Mouse (Mus musculus) thymus, postnatal 10 days (tissue): ENCODE measurements around the gene Ccdc33.
A peak's percentile ranks its signal among the peaks of the same experiment; 100 is the strongest.

Source experiments
- DNase-seq, 2 experiments: peaks; one replicate each; pipeline ENCODE4 v3.0.0; 2021; ENCODE audit warnings: low spot score in 2 of 2

Ccdc33 gene

GRCm38 (mm10) chr9:58092581-58093269, 25.9 kb downstream of the Ccdc33 start:
- DNase-seq = no peak

GRCm38 (mm10) chr9:58091623-58092425, 26.8 kb downstream of the Ccdc33 start:
- DNase-seq = no peak

- DNase-seq = no peak
Observed at GRCm38 (mm10) chr9:58087277-58087998, 31.2 kb downstream of the Ccdc33 start.

GRCm38 (mm10) chr9:58086861-58087260, 31.8 kb downstream of the Ccdc33 start:
- no peak for DNase-seq

GRCm38 (mm10) chr9:58086203-58086602, 32.4 kb downstream of the Ccdc33 start:
- DNase-seq = no peak

GRCm38 (mm10) chr9:58085074-58085473, 33.5 kb downstream of the Ccdc33 start:
- no peak for DNase-seq

- no peak for DNase-seq
Observed at GRCm38 (mm10) chr9:58084586-58084985, 34.0 kb downstream of the Ccdc33 start.

- DNase-seq = no peak
Observed at GRCm38 (mm10) chr9:58074561-58074960, 44.1 kb downstream of the Ccdc33 start.

GRCm38 (mm10) chr9:58067546-58067945, 51.1 kb downstream of the Ccdc33 start:
- DNase-seq = no peak

GRCm38 (mm10) chr9:58066731-58067095, 51.9 kb downstream of the Ccdc33 start:
- DNase-seq = no peak

- DNase-seq = no peak
Observed at GRCm38 (mm10) chr9:58065977-58066730, 52.5 kb downstream of the Ccdc33 start.

- DNase-seq = no peak
Observed at GRCm38 (mm10) chr9:58065532-58065931, 53.1 kb downstream of the Ccdc33 start.

GRCm38 (mm10) chr9:58063531-58063930, 55.1 kb downstream of the Ccdc33 start, which contains the start of gene Stra6:
Gene Stra6 (plus strand): TSS chr9:58063788.
- DNase-seq = no peak

GRCm38 (mm10) chr9:58060677-58061667, 57.7 kb downstream of the Ccdc33 start:
- peak; percentile 11 to 71 for DNase-seq

GRCm38 (mm10) chr9:58059920-58060319, 58.7 kb downstream of the Ccdc33 start:
- DNase-seq = no peak

- no peak for DNase-seq
Observed at GRCm38 (mm10) chr9:58055666-58056065, 63.0 kb downstream of the Ccdc33 start.

GRCm38 (mm10) chr9:58054032-58054431, 64.6 kb downstream of the Ccdc33 start:
- DNase-seq = no peak

GRCm38 (mm10) chr9:58053544-58053943, 65.1 kb downstream of the Ccdc33 start:
- DNase-seq = no peak

- peak; percentile 67 to 82 for DNase-seq
Observed at GRCm38 (mm10) chr9:58053102-58053501, 65.5 kb downstream of the Ccdc33 start.

- DNase-seq = no peak
Observed at GRCm38 (mm10) chr9:58051937-58052336, 66.7 kb downstream of the Ccdc33 start.
